Mouse (Mus musculus) erythroblast, embryonic 14.5 days (primary cell): ENCODE results near the gene Spns2. TPM values are rescaled to one million over a fixed set of nuclear protein-coding genes. Genes with fewer than 3 reads are reported as not detected.
"Not testable (repeated sequence)": the region's sequence is repeated elsewhere in the genome, so short reads cannot be mapped to it uniquely, and the experiment has no call there.

Experiments
- H3K27me3 ChIP-seq: 2 replicates; pipeline ENCODE4 v1.6.1; 2012; ENCODE audit warnings: inconsistent platforms; ENCODE audit not compliant: control insufficient read depth
- H3K36me3 ChIP-seq: 2 replicates; pipeline ENCODE4 v1.6.1; 2012; ENCODE audit warnings: mild to moderate bottlenecking, inconsistent platforms; ENCODE audit not compliant: control insufficient read depth
- H3K4me1 ChIP-seq: 2 replicates; pipeline ENCODE4 v1.6.1; 2012; ENCODE audit warnings: inconsistent platforms; ENCODE audit not compliant: control insufficient read depth
- H3K4me3 ChIP-seq: replicated peaks from 2 replicates; pipeline ENCODE3; 2012; ENCODE audit warnings: moderate library complexity, mild to moderate bottlenecking, inconsistent platforms
- H3K9me3 ChIP-seq: 2 replicates; pipeline ENCODE4 v1.6.1; 2012; ENCODE audit warnings: low read length, inconsistent platforms, mixed read lengths; ENCODE audit not compliant: control insufficient read depth
- GATA1 ChIP-seq: IDR thresholded peaks from 2 replicates; pipeline ENCODE4 v1.6.1; 2012; ENCODE audit warnings: low read length, inconsistent platforms, mixed read lengths
- TAL1 ChIP-seq: IDR thresholded peaks from 3 replicates; pipeline ENCODE4 v1.6.1; 2012; ENCODE audit warnings: low read length, inconsistent platforms, mixed read lengths
- polyA plus RNA-seq: library from polyadenylated mRNA; stranded (reverse); fragments of >175 nt; gene quantifications from 2 replicates; pipeline ENCODE4 v1.2.3, GENCODE M21; 2012

Gene Spns2
- polyA plus RNA-seq, 1 experiment, result 0.10 TPM

GRCm38 (mm10) chr11:72436271-72436670 lies 53.4 kb downstream of the Spns2 start:
- Histone ChIP-seq H3K27me3 (no peaks in the 10 kb centered on the region), H3K36me3 (no peaks in the 10 kb centered on the region), H3K9me3 (no peaks in the 10 kb centered on the region), H3K4me3 (no peak overlapping the region), H3K4me1 (peaks cover 6% of the 10 kb centered on the region)
- TF ChIP-seq GATA1 (no peak), TAL1 (no peak)

DNA sequence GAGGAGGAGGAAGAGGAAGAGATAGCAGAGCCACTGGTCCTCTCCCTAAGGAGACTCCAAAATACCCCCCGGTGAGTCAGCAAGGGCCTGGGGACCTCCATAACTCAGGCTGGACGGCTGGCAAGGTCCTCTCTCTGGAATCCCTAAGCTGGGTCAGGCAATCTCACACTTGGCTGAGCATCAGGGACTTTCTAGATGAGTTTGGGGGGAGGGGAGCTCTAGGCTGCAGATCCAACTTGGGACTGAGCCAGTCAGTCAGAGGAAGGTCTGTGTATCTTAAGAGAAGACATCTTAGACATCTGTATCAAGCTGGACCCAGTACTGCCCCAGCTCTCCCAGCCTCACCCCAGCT lies 54.0 kb downstream of the Spns2 start:
- no peaks in the 10 kb centered on the region for H3K36me3 ChIP-seq
- no peaks in the 10 kb centered on the region for H3K27me3 ChIP-seq
- TF ChIP-seq TAL1 (no peak), GATA1 (no peak)
- H3K4me1 ChIP-seq, result peaks cover under 1% of the 10 kb centered on the region
- no peak overlapping the region for H3K4me3 ChIP-seq
- no peaks in the 10 kb centered on the region for H3K9me3 ChIP-seq

DNA sequence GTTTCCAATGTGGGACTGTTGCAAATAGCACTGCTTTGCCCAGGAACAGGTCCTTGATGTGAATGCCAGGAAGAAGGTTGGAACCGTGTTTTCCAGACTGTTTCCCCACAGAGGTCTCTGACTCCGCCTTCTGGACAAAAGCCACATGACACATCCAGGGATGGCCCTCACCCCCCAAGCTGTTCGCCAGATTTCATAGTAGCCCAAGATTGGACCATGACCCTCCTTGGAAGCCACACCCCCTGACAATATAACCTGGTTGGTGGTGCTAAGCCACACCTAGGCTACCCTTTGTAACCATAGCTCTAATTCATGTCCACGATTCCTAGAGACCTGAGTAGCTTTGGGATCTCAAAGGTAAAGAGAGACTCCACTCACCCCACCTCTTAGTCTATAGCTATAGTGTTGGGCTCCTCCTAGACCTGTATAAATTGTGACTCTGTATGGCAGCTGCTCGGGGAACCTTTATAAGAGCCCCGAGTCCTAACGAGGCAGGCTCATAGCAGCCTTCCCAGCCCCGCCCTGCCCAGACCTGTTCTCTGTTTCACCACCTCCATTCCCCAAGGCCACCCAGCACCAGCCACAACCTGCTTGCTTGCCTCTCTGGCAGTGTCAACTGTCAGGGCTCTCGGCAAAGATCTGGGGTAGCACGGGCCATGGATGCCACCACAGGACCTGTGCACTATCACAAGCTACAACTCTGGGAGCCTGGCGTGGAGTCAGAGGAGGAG lies 54.6 kb downstream of the Spns2 start, which contains the start of gene Ggt6:
TSS of gene Ggt6 (plus strand) at position 564 of the 731 bp plus-strand sequence.
- no peaks in the 10 kb centered on the region for H3K4me1 ChIP-seq
- no peaks in the 10 kb centered on the region for H3K9me3 ChIP-seq
- no peak within 1 kb of the TSS for H3K4me3 ChIP-seq
- no peaks in the 10 kb centered on the region for H3K27me3 ChIP-seq
- H3K36me3 ChIP-seq, result no peaks in the 10 kb centered on the region
- TF ChIP-seq GATA1, result no peak
- no peak for TF ChIP-seq TAL1

GRCm38 (mm10) chr11:72430311-72431068 lies 59.2 kb downstream of the Spns2 start:
- not testable (repeated sequence) for H3K9me3 ChIP-seq, H3K27me3 ChIP-seq, H3K4me1 ChIP-seq, H3K36me3 ChIP-seq, H3K4me3 ChIP-seq

DNA sequence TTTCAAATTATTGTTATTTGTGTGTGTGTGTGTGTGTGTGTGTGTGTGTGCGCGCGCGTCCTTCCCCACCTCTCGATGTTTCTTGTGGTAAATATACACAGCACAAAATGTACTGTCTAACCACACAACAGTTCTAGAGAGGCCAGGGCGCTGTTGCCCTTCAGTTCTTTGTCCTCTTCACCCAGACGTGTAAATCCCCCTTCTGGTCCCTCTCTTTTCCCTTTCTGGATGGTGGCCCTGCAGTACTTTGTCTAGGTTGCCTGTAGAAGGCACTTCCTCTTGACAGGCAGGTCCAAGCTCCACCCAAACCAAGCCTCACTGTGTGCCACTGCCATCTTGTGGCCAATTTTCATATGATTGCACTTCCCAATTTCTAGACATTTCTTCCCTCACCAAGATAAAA lies 60.4 kb downstream of the Spns2 start:
- H3K4me3 ChIP-seq, result peak overlapping the region; percentile 45
- H3K27me3 ChIP-seq, result no peaks in the 10 kb centered on the region
- no peak for TF ChIP-seq GATA1
- no peak for TF ChIP-seq TAL1
- H3K4me1 ChIP-seq, result peaks cover 6% of the 10 kb centered on the region
- no peaks in the 10 kb centered on the region for H3K36me3 ChIP-seq
- H3K9me3 ChIP-seq, result no peaks in the 10 kb centered on the region

DNA sequence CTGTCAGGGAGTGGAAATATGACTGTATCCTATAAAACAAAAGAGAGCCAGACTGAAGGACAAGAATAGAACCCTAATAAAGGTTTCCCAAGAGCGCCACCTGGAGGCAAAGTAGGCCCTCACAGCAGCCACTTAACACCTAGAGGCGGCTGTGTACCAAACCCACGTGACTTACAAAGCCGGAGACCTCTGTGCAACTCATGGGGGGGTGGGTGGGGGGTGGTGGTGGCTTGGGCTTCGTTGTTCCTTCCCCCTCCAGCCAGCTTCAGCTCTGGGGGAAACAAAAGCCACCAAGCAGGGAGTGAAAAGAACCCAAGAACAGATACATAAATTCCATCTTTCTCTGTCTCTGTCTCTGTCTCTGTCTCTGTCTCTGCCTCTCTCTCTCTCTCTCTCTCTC lies 61.0 kb downstream of the Spns2 start:
- H3K27me3 ChIP-seq, result no peaks in the 10 kb centered on the region
- H3K4me1 ChIP-seq, result peaks cover 6% of the 10 kb centered on the region
- H3K36me3 ChIP-seq, result no peaks in the 10 kb centered on the region
- no peak overlapping the region for H3K4me3 ChIP-seq
- TF ChIP-seq TAL1 (no peak), GATA1 (no peak)
- H3K9me3 ChIP-seq, result no peaks in the 10 kb centered on the region

GRCm38 (mm10) chr11:72426884-72427283 lies 62.8 kb downstream of the Spns2 start:
- Histone ChIP-seq H3K9me3 (no peaks in the 10 kb centered on the region), H3K27me3 (no peaks in the 10 kb centered on the region), H3K36me3 (no peaks in the 10 kb centered on the region), H3K4me3 (no peak overlapping the region), H3K4me1 (peaks cover 6% of the 10 kb centered on the region)
- TF ChIP-seq GATA1, result no peak
- no peak for TF ChIP-seq TAL1

DNA sequence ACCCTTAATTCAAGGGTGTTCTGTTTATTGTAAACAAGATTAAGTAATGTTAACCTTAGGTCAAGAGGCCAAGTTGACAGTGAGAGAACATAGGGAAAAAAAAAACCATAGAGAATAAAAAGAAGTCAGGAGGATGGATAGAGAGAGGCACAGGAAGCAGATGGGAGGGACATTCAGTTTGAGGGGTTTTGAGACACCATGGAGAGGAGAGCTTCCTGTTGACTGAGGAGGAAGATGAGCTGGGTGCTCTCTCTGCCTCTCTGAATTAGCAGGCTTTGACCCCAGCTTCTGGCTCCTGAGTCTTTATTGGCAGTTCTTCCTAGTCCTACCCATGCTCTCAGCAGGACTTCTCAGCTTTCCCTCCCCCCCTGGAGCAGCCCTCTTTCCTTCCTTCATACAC lies 64.5 kb downstream of the Spns2 start:
- Histone ChIP-seq H3K4me1 (peaks cover 6% of the 10 kb centered on the region), H3K36me3 (no peaks in the 10 kb centered on the region), H3K27me3 (no peaks in the 10 kb centered on the region), H3K4me3 (no peak overlapping the region), H3K9me3 (no peaks in the 10 kb centered on the region)
- no peak for TF ChIP-seq GATA1
- no peak for TF ChIP-seq TAL1

- Histone ChIP-seq H3K4me3 (no peak overlapping the region), H3K4me1 (no peaks in the 10 kb centered on the region), H3K27me3 (no peaks in the 10 kb centered on the region), H3K9me3 (no peaks in the 10 kb centered on the region), H3K36me3 (no peaks in the 10 kb centered on the region)
- TF ChIP-seq GATA1 (no peak), TAL1 (no peak)
These were observed 66.0 kb downstream of the Spns2 start for GRCm38 (mm10) chr11:72423686-72424085.
